ENCODE assay signal across 8 mouse cellular contexts in genomic region chr15:98880978-98881655, GRCm38 (mm10). TPM values are rescaled to one million over a fixed set of nuclear protein-coding genes. Genes with fewer than 3 reads are reported as not detected.
DNase-seq lines count a peak whose midpoint lies in the region; ATAC-seq and TF ChIP-seq lines count a peak whose summit lies in the region.

No protein-coding gene starts in this region.

- H3K27me3 ChIP-seq in kidney, embryonic 15.5 days, result no peaks in the 10 kb centered on the region

- TF ChIP-seq POLR2A in bone marrow macrophage, adult 2 months (IDR thresholded peaks at IDR 0.05; ENCODE audit: borderline replicate concordance, low read depth, low read length), result no peak
- peak; percentile 48 for TF ChIP-seq POLR2A in embryonic fibroblast, embryonic 13.5 days (IDR thresholded peaks at IDR 0.05; ENCODE audit: low read depth, low read length)

- peak; percentile 97 for ATAC-seq in kidney, embryonic 15.5 days (replicated peaks; ENCODE audit: low FRiP score)
- ATAC-seq in monocyte, adult 5-6 weeks (replicated peaks; ENCODE audit: insufficient number of reproducible peaks, low FRiP score, low TSS enrichment, poor library complexity, severe bottlenecking), result peak; percentile 92

- no peak for TF ChIP-seq CTCF in bone marrow macrophage, adult 2 months (IDR thresholded peaks at IDR 0.05; ENCODE audit: low read depth, low read length)
- TF ChIP-seq CTCF in embryonic fibroblast, embryonic 13.5 days (IDR thresholded peaks at IDR 0.05; ENCODE audit: borderline replicate concordance, insufficient read depth, low read length), result no peak

- peaks cover 13% of the 10 kb centered on the region for H3K4me1 ChIP-seq in bone marrow macrophage, adult 2 months (ENCODE audit: control insufficient read depth, insufficient read depth, low read length)
- H3K4me1 ChIP-seq in embryonic fibroblast, embryonic 13.5 days (ENCODE audit: control insufficient read depth, insufficient read depth, low read length), result no peaks in the 10 kb centered on the region
- H3K4me1 ChIP-seq in kidney, embryonic 15.5 days, result peaks cover 19% of the 10 kb centered on the region

- H3K9me3 ChIP-seq in kidney, embryonic 15.5 days (replicated peaks), result no peaks in the 10 kb centered on the region

- H3K36me3 ChIP-seq in kidney, embryonic 15.5 days, result peaks cover 11% of the 10 kb centered on the region; the same call in 1 of the 2 replicates

- H3K9ac ChIP-seq in kidney, embryonic 15.5 days, result peak overlapping the region; percentile 67

- WGBS in kidney, embryonic 15.5 days, result under 1% methylated on average over 46 of the region's 48 CpGs

- H3K27ac ChIP-seq in bone marrow macrophage, adult 2 months (ENCODE audit: insufficient read depth, low read depth, low read length), result peak overlapping the region; percentile 35; the same call in 1 of the 2 replicates
- no peak overlapping the region for H3K27ac ChIP-seq in embryonic fibroblast, embryonic 13.5 days (ENCODE audit: insufficient read depth, low read length)
- H3K27ac ChIP-seq in kidney, embryonic 15.5 days, result peak overlapping the region; percentile 92

- H3K4me3 ChIP-seq in bone marrow macrophage, adult 2 months (ENCODE audit: insufficient read depth, low read length), result peak overlapping the region; percentile 77
- H3K4me3 ChIP-seq in embryonic fibroblast, embryonic 13.5 days (ENCODE audit: insufficient read depth, low read length), result peak overlapping the region; percentile 72
- peak overlapping the region; percentile 81 for H3K4me3 ChIP-seq in kidney, embryonic 15.5 days (replicated peaks)

- DNase-seq in B cell, adult 2 months, result peak; percentile 91 to 92
- DNase-seq in heart, adult 9 months (ENCODE audit: low spot score in 2 of 2), result peak; percentile 93
- DNase-seq in liver, result peak; percentile 98
- DNase-seq in spleen, postnatal 4 days (ENCODE audit: low spot score in 2 of 2), result peak; percentile 90 to 91

- peak overlapping the region; percentile 83 for H3K4me2 ChIP-seq in kidney, embryonic 15.5 days

RNA-seq across cellular contexts. Expression of gene Kmt2d, which starts 10.1 kb away (rescaled TPM):
- 69.1 and 75.3 TPM in 2 replicates for polyA plus RNA-seq in bone marrow macrophage, adult 2 months (2012; ENCODE audit: insufficient read depth, insufficient read length, missing spikeins)
- 28.0 and 31.5 TPM in 2 replicates for polyA plus RNA-seq in embryonic fibroblast, embryonic 13.5 days (2011; ENCODE audit: insufficient read length, low read depth, missing spikeins)
- 12.3 and 13.3 TPM in 2 replicates for polyA plus RNA-seq in kidney, embryonic 15.5 days (2015; fragmentation: Nextera tagmentation; extraction: Ambion mirVana)
- total RNA-seq in monocyte, adult 5-6 weeks (2017), result 39.4 to 138 TPM (median 45.1 TPM) in 3 replicates

RNA-seq across cellular contexts. Expression of gene Rhebl1, which starts 13.2 kb away (rescaled TPM):
- 9.8 and 11.8 TPM in 2 replicates for polyA plus RNA-seq in bone marrow macrophage, adult 2 months (2012; ENCODE audit: insufficient read depth, insufficient read length, missing spikeins)
- 6.0 and 7.8 TPM in 2 replicates for polyA plus RNA-seq in embryonic fibroblast, embryonic 13.5 days (2011; ENCODE audit: insufficient read length, low read depth, missing spikeins)
- 20.0 and 20.5 TPM in 2 replicates for polyA plus RNA-seq in kidney, embryonic 15.5 days (2015; fragmentation: Nextera tagmentation; extraction: Ambion mirVana)
- total RNA-seq in monocyte, adult 5-6 weeks (2017), result 6.0 to 15.1 TPM (median 14.2 TPM) in 3 replicates

RNA-seq across cellular contexts. Expression of gene Dhh, which starts 17.2 kb away (rescaled TPM):
- polyA plus RNA-seq in bone marrow macrophage, adult 2 months (2012; ENCODE audit: insufficient read depth, insufficient read length, missing spikeins), result not detected in 2 replicates
- polyA plus RNA-seq in embryonic fibroblast, embryonic 13.5 days (2011; ENCODE audit: insufficient read length, low read depth, missing spikeins), result 0.14 and 0.27 TPM in 2 replicates
- 1.4 and 2.0 TPM in 2 replicates for polyA plus RNA-seq in kidney, embryonic 15.5 days (2015; fragmentation: Nextera tagmentation; extraction: Ambion mirVana)
- total RNA-seq in monocyte, adult 5-6 weeks (2017), result 0.19 TPM in 1 of 3 replicates, not detected in the others

RNA-seq across cellular contexts. Expression of gene Lmbr1l, which starts 36.9 kb away (rescaled TPM):
- polyA plus RNA-seq in bone marrow macrophage, adult 2 months (2012; ENCODE audit: insufficient read depth, insufficient read length, missing spikeins), result 22.0 and 25.7 TPM in 2 replicates
- 11.3 and 14.7 TPM in 2 replicates for polyA plus RNA-seq in embryonic fibroblast, embryonic 13.5 days (2011; ENCODE audit: insufficient read length, low read depth, missing spikeins)
- 16.4 and 17.6 TPM in 2 replicates for polyA plus RNA-seq in kidney, embryonic 15.5 days (2015; fragmentation: Nextera tagmentation; extraction: Ambion mirVana)
- total RNA-seq in monocyte, adult 5-6 weeks (2017), result 54.7 to 97.4 TPM (median 92.2 TPM) in 3 replicates

RNA-seq across cellular contexts. Expression of gene Prkag1, which starts 49.8 kb away (rescaled TPM):
- 82.3 and 86.6 TPM in 2 replicates for polyA plus RNA-seq in bone marrow macrophage, adult 2 months (2012; ENCODE audit: insufficient read depth, insufficient read length, missing spikeins)
- 94.2 and 101 TPM in 2 replicates for polyA plus RNA-seq in embryonic fibroblast, embryonic 13.5 days (2011; ENCODE audit: insufficient read length, low read depth, missing spikeins)
- polyA plus RNA-seq in kidney, embryonic 15.5 days (2015; fragmentation: Nextera tagmentation; extraction: Ambion mirVana), result 98.5 and 100 TPM in 2 replicates
- total RNA-seq in monocyte, adult 5-6 weeks (2017), result 128 to 132 TPM (median 132 TPM) in 3 replicates
